Mouse (Mus musculus): ENCODE results near the gene Rnf149.

DNA sequence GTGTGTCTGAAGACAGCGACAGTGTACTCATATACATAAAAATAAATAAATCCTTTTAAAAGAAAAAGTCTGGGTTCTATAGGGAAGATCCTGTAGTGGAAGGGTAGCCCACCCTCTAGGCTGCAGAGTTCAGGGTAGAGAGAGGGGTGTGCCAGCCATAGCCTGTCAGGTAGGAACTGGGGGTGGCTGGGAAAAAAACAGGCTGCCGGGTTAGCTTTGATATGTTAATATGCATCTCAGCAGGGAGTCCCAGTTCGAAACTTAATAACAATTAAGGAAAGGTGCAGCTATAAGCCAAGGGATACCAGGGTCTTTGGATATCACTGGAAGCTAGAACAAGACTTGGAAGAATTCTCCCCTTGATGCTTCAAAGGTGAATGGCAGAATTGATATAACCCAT lies 43.3 kb downstream of the Rnf149 start:
- TF ChIP-seq CTCF (IDR thresholded peaks at IDR 0.05; ENCODE audit: insufficient read depth, low read depth, low read length), result no peak
- no peak for TF ChIP-seq POLR2A (IDR thresholded peaks at IDR 0.05; ENCODE audit: insufficient read depth, low read depth, low read length)
